Mouse (Mus musculus): ENCODE measurements around the gene Cbfa2t2.

GRCm38 (mm10) chr2:154417107-154417506 lies 19.2 kb upstream of the Cbfa2t2 start:
- TF ChIP-seq CTCF (IDR thresholded peaks at IDR 0.05; ENCODE audit: control insufficient read depth, insufficient read depth, insufficient replicate concordance, low read depth, low read length) (peak; percentile 60; the same call in 1 of the 2 replicates), POLR2A (IDR thresholded peaks at IDR 0.05; ENCODE audit: control insufficient read depth, low read depth, low read length) (no peak)

Data from testis, adult 2 months (tissue).